Mouse (Mus musculus) naive thymus-derived CD4-positive, alpha-beta T cell, adult 2 months (primary cell): Measurements from ENCODE around the gene Clk2.

Experiments used
- DNase-seq: peaks from one replicate; pipeline ENCODE4 v3.0.0-alpha.2; 2011; ENCODE audit warnings: low read depth

Gene Clk2

DNA sequence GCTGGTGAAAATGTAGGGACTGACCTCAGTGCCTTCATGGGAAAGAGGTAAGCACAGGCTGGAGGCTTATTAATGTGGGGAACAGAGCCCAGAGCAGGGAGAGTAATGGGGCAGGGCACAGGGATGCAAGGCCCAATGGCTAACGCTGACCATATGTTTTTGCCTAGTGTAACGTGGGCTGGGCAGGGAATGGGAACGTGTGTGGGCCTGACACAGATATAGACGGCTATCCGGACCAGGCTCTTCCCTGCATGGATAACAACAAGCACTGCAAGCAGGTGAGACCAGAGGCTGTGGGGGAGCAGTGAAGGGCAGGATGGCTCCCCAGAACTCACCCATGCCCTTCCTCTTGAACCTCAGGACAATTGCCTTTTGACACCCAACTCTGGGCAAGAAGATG, 56.6 kb downstream of the Clk2 start:
- DNase-seq, result no peak

DNA sequence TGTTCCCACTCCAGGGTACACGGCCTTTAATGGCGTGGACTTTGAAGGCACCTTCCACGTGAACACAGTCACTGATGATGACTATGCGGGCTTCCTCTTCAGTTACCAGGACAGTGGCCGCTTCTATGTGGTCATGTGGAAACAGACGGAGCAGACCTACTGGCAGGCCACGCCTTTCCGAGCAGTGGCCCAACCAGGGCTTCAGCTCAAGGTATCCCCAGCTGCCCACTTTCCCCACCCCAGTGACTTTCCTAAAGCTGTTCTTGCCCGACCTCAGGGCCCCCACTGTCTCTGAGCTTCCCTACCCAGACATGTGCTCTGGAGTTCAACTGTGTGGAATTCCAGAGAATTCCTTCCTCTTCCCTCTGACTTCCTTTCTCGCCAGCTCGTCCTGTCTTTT, 60.2 kb downstream of the Clk2 start:
- DNase-seq, result no peak

DNA sequence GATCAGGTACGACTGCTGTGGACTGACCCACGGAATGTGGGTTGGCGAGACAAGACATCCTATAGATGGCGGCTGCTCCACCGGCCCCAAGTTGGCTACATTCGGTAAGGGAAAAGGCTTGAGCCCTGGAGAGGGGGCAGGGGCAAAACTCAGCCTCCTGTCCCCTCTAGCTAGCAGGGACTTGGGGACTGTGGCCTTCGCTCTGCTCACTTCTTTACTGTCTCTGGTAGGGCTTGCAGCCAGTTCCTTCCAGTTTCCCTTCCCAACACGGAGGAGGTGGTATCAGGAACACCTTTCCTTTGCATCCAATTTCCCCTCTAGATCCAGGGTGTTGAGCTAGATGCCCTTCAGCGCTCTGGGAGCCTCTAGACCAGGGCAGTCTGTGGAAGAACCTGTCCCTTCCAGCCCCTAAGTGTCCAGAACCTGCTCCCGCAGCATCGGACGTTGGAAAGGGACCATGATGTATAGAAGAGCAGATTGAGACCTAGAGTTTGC, 60.8 kb downstream of the Clk2 start:
- DNase-seq, result no peak

DNA sequence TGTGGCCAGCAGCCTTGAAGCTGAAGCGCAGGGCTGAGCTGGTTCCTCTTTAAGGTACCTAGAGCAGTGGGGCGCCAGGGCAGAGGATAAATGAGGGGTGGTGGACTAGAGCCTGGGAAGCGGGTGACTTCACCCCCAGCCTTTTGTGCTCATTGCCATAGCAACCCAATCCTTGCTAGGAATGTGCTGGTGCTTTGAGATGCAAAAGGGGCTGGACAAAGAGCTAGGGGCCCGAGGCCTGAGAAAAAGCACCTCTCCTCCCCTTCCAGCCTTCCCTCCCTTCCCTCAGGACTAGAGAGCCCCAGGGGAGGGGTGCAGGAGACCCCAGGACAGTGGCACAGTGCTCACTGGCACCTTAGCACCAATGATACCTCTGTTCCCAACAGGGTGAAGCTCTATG, 61.3 kb downstream of the Clk2 start:
- no peak for DNase-seq

DNA sequence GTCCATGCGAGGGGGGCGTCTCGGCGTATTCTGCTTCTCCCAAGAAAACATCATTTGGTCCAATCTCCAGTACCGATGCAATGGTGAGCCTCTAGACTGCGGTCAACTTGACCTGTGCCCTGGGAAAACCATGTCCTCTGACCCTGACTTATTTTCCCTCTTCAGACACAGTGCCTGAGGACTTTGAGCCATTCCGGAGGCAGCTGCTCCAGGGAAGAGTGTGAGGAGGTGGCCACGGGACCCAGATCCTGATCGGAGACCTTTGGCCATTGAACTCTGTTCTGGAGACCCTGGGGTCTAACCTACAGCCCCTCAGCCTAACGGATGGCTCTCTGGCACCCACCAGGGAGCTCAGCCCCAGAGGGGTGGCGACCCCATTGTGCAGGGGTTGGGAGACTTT, 61.8 kb downstream of the Clk2 start:
- no peak for DNase-seq
